Mouse (Mus musculus): Measurements from ENCODE around the gene Osmr. TPM values are rescaled to one million over a fixed set of nuclear protein-coding genes. Genes with fewer than 3 reads are reported as not detected.
"Not testable (repeated sequence)": the region's sequence is repeated elsewhere in the genome, so short reads cannot be mapped to it uniquely, and the experiment has no call there.

The Osmr gene
- polyA plus RNA-seq, 1 experiment from 2014 or later = 0.36 TPM

GRCm38 (mm10) chr15:6857270-6857905 lies 17.4 kb downstream of the Osmr start:
- 87% methylated on average over 9 of the region's 9 CpGs for WGBS
- Histone ChIP-seq H3K4me1 (no peaks in the 10 kb centered on the region), H3K4me3 (no peak overlapping the region), H3K36me3 (replicated peaks) (no peaks in the 10 kb centered on the region), H3K27ac (replicated peaks) (no peak overlapping the region), H3K27me3 (replicated peaks; ENCODE audit: low read depth, poor library complexity, severe bottlenecking) (no peaks in the 10 kb centered on the region), H3K9me3 (no peaks in the 10 kb centered on the region)
- DNase-seq (ENCODE audit: low spot score) = no peak

GRCm38 (mm10) chr15:6849851-6850250 lies 24.9 kb downstream of the Osmr start:
- H3K27me3 ChIP-seq (replicated peaks; ENCODE audit: low read depth, poor library complexity, severe bottlenecking) = no peaks in the 10 kb centered on the region
- WGBS = 75% methylated on average over 1 of the region's 1 CpGs

GRCm38 (mm10) chr15:6840199-6840598 lies 34.6 kb downstream of the Osmr start:
- Histone ChIP-seq H3K4me3 (no peak overlapping the region), H3K27me3 (replicated peaks; ENCODE audit: low read depth, poor library complexity, severe bottlenecking) (no peaks in the 10 kb centered on the region), H3K4me1 (no peaks in the 10 kb centered on the region), H3K27ac (replicated peaks) (no peak overlapping the region), H3K9me3 (no peaks in the 10 kb centered on the region), H3K36me3 (replicated peaks) (no peaks in the 10 kb centered on the region)
- WGBS = 48% methylated on average over 4 of the region's 4 CpGs
- DNase-seq (ENCODE audit: low spot score) = no peak

More at GRCm38 (mm10) chr15:6849851-6850250, 24.9 kb downstream of the Osmr start:
- Histone ChIP-seq H3K27ac (replicated peaks) (no peak overlapping the region), H3K36me3 (replicated peaks) (no peaks in the 10 kb centered on the region), H3K4me1 (no peaks in the 10 kb centered on the region), H3K4me3 (no peak overlapping the region), H3K9me3 (no peaks in the 10 kb centered on the region)
- DNase-seq (ENCODE audit: low spot score) = no peak

- no peak for DNase-seq (ENCODE audit: low spot score)
- H3K27ac ChIP-seq (replicated peaks) = no peak overlapping the region
- no peaks in the 10 kb centered on the region for H3K27me3 ChIP-seq (replicated peaks; ENCODE audit: low read depth, poor library complexity, severe bottlenecking)
- no peak overlapping the region for H3K4me3 ChIP-seq
- no peaks in the 10 kb centered on the region for H3K4me1 ChIP-seq
- 88% methylated on average over 4 of the region's 4 CpGs for WGBS
- H3K9me3 ChIP-seq = peaks cover 4% of the 10 kb centered on the region; the same call in 1 of the 2 replicates
- no peaks in the 10 kb centered on the region for H3K36me3 ChIP-seq (replicated peaks)
Measured at GRCm38 (mm10) chr15:6815807-6816206, 59.0 kb downstream of the Osmr start.

GRCm38 (mm10) chr15:6801212-6801611 lies 73.6 kb downstream of the Osmr start:
- 95% methylated on average over 8 of the region's 8 CpGs for WGBS
- H3K9me3 ChIP-seq; H3K4me3 ChIP-seq; H3K27ac ChIP-seq (replicated peaks); H3K4me1 ChIP-seq; H3K27me3 ChIP-seq (replicated peaks; ENCODE audit: low read depth, poor library complexity, severe bottlenecking); DNase-seq (ENCODE audit: low spot score): not testable (repeated sequence)
- peaks cover 45% of the 10 kb centered on the region for H3K36me3 ChIP-seq (replicated peaks)

- 88% methylated on average over 7 of the region's 7 CpGs for WGBS
- H3K36me3 ChIP-seq (replicated peaks) = peaks cover 97% of the 10 kb centered on the region
- H3K4me1 ChIP-seq = no peaks in the 10 kb centered on the region
- H3K9me3 ChIP-seq = no peaks in the 10 kb centered on the region
- H3K4me3 ChIP-seq = no peak overlapping the region
- no peaks in the 10 kb centered on the region for H3K27me3 ChIP-seq (replicated peaks; ENCODE audit: low read depth, poor library complexity, severe bottlenecking)
- H3K27ac ChIP-seq (replicated peaks) = no peak overlapping the region
- no peak for DNase-seq (ENCODE audit: low spot score)
Measured at GRCm38 (mm10) chr15:6792846-6793245, 81.9 kb downstream of the Osmr start.

GRCm38 (mm10) chr15:6791648-6792047 lies 83.1 kb downstream of the Osmr start:
- 94% methylated on average over 11 of the region's 11 CpGs for WGBS
- H3K27me3 ChIP-seq (replicated peaks; ENCODE audit: low read depth, poor library complexity, severe bottlenecking) = no peaks in the 10 kb centered on the region
- peaks cover 97% of the 10 kb centered on the region for H3K36me3 ChIP-seq (replicated peaks)
- DNase-seq (ENCODE audit: low spot score) = no peak
- H3K4me1 ChIP-seq = no peaks in the 10 kb centered on the region
- no peak overlapping the region for H3K27ac ChIP-seq (replicated peaks)
- H3K4me3 ChIP-seq = no peak overlapping the region
- no peaks in the 10 kb centered on the region for H3K9me3 ChIP-seq

- no peaks in the 10 kb centered on the region for H3K4me1 ChIP-seq
- H3K27me3 ChIP-seq (replicated peaks; ENCODE audit: low read depth, poor library complexity, severe bottlenecking) = no peaks in the 10 kb centered on the region
- H3K27ac ChIP-seq (replicated peaks) = no peak overlapping the region
- H3K9me3 ChIP-seq = no peaks in the 10 kb centered on the region
- H3K36me3 ChIP-seq (replicated peaks) = peaks cover 97% of the 10 kb centered on the region
- H3K4me3 ChIP-seq = no peak overlapping the region
- WGBS = 94% methylated on average over 7 of the region's 7 CpGs
- DNase-seq (ENCODE audit: low spot score) = no peak
Measured at GRCm38 (mm10) chr15:6790011-6790410, 84.8 kb downstream of the Osmr start.

GRCm38 (mm10) chr15:6787236-6787635 lies 87.5 kb downstream of the Osmr start:
- no peaks in the 10 kb centered on the region for H3K27me3 ChIP-seq (replicated peaks; ENCODE audit: low read depth, poor library complexity, severe bottlenecking)
- no peaks in the 10 kb centered on the region for H3K4me1 ChIP-seq
- 93% methylated on average over 10 of the region's 10 CpGs for WGBS
- peaks cover 96% of the 10 kb centered on the region for H3K36me3 ChIP-seq (replicated peaks)
- no peaks in the 10 kb centered on the region for H3K9me3 ChIP-seq
- no peak overlapping the region for H3K27ac ChIP-seq (replicated peaks)
- DNase-seq (ENCODE audit: low spot score) = no peak
- no peak overlapping the region for H3K4me3 ChIP-seq

GRCm38 (mm10) chr15:6786212-6786611 lies 88.6 kb downstream of the Osmr start:
- 95% methylated on average over 10 of the region's 10 CpGs for WGBS
- Histone ChIP-seq H3K4me1 (no peaks in the 10 kb centered on the region), H3K9me3 (no peaks in the 10 kb centered on the region), H3K36me3 (replicated peaks) (peaks cover 96% of the 10 kb centered on the region), H3K27ac (replicated peaks) (no peak overlapping the region), H3K4me3 (no peak overlapping the region), H3K27me3 (replicated peaks; ENCODE audit: low read depth, poor library complexity, severe bottlenecking) (no peaks in the 10 kb centered on the region)
- DNase-seq (ENCODE audit: low spot score) = no peak

- Histone ChIP-seq H3K27ac (replicated peaks) (no peak overlapping the region), H3K27me3 (replicated peaks; ENCODE audit: low read depth, poor library complexity, severe bottlenecking) (no peaks in the 10 kb centered on the region), H3K9me3 (no peaks in the 10 kb centered on the region), H3K4me3 (no peak overlapping the region), H3K36me3 (replicated peaks) (peaks cover 86% of the 10 kb centered on the region), H3K4me1 (no peaks in the 10 kb centered on the region)
- 91% methylated on average over 3 of the region's 3 CpGs for WGBS
- DNase-seq (ENCODE audit: low spot score) = no peak
Measured at GRCm38 (mm10) chr15:6772265-6772664, 102.5 kb downstream of the Osmr start.
